ENCODE assay signal across 8 mouse cellular contexts in genomic region chr1:73826243-73826930, GRCm38 (mm10).
DNase-seq lines count a peak whose midpoint lies in the region; ATAC-seq and TF ChIP-seq lines count a peak whose summit lies in the region.

No protein-coding gene starts in this region.

- intact Hi-C loops in heart, adult 2 months (cut with DNase I): loop anchor here (2.0 to 5.0 kb wide), 5 partner anchors 169 to 1110 kb away; no protein-coding TSS in a partner anchor

- TF ChIP-seq CTCF in heart, adult 2 months (IDR thresholded peaks at IDR 0.05): 0 out of 2 replicates have a peak, but pooled peaks have one; percentile 100
- peak; percentile 99 for TF ChIP-seq CTCF in kidney, adult 2 months (conservative IDR thresholded peaks at IDR 0.05; ENCODE audit: insufficient read depth, insufficient read length, low read depth, low read length)
- TF ChIP-seq CTCF in midbrain, postnatal 0 days (IDR thresholded peaks at IDR 0.05): peak; percentile 99

- H3K79me2 ChIP-seq in heart, adult 2 months (replicated peaks; ENCODE audit: control insufficient read depth, insufficient read depth, low read length): no peaks in the 10 kb centered on the region

- peak overlapping the region; percentile 68; the same call in 1 of the 2 replicates for H3K27ac ChIP-seq in embryonic facial prominence, embryonic 13.5 days
- H3K27ac ChIP-seq in heart, adult 2 months: no peak overlapping the region
- H3K27ac ChIP-seq in kidney, adult 2 months (ENCODE audit: insufficient read depth, low read depth, low read length): no peak overlapping the region
- H3K27ac ChIP-seq in limb, embryonic 10.5 days: peak overlapping the region; percentile 53
- H3K27ac ChIP-seq in midbrain, postnatal 0 days (ENCODE audit: low read depth, low read length): no peak overlapping the region

- WGBS in embryonic facial prominence, embryonic 13.5 days: 35% methylated on average over 15 of the region's 15 CpGs
- WGBS in heart, adult 2 months: 40% methylated on average over 15 of the region's 15 CpGs
- WGBS in kidney, adult 2 months: 39% methylated on average over 15 of the region's 15 CpGs
- 42% methylated on average over 15 of the region's 15 CpGs for WGBS in limb, embryonic 10.5 days
- 37% methylated on average over 15 of the region's 15 CpGs for WGBS in midbrain, postnatal 0 days

- peaks cover 61% of the 10 kb centered on the region for H3K4me1 ChIP-seq in embryonic facial prominence, embryonic 13.5 days
- H3K4me1 ChIP-seq in heart, adult 2 months (ENCODE audit: control insufficient read depth, insufficient read depth, low read length): peaks cover 3% of the 10 kb centered on the region
- no peaks in the 10 kb centered on the region for H3K4me1 ChIP-seq in kidney, adult 2 months (ENCODE audit: control insufficient read depth, insufficient read depth, low read length)
- peaks cover 50% of the 10 kb centered on the region for H3K4me1 ChIP-seq in limb, embryonic 10.5 days
- peaks cover 6% of the 10 kb centered on the region; the same call in 1 of the 2 replicates for H3K4me1 ChIP-seq in midbrain, postnatal 0 days (ENCODE audit: insufficient read depth, low read length)

- peak; percentile 38 for ATAC-seq in embryonic facial prominence, embryonic 13.5 days (ENCODE audit: insufficient number of reproducible peaks, insufficient read depth, low FRiP score, low TSS enrichment, low read depth)
- peak; percentile 81 for ATAC-seq in midbrain, postnatal 0 days (ENCODE audit: low FRiP score)

- TF ChIP-seq EP300 in heart, adult 2 months (IDR thresholded peaks at IDR 0.05; ENCODE audit: insufficient read depth, low read depth, low read length): peak; percentile 96

- no peaks in the 10 kb centered on the region for H3K27me3 ChIP-seq in embryonic facial prominence, embryonic 13.5 days
- no peaks in the 10 kb centered on the region for H3K27me3 ChIP-seq in heart, adult 2 months (ENCODE audit: control insufficient read depth, insufficient read depth, low read length)
- H3K27me3 ChIP-seq in kidney, adult 2 months (replicated peaks; ENCODE audit: control insufficient read depth, insufficient read depth, low read length): no peaks in the 10 kb centered on the region
- no peaks in the 10 kb centered on the region for H3K27me3 ChIP-seq in limb, embryonic 10.5 days (ENCODE audit: low read depth, poor library complexity, severe bottlenecking)
- no peaks in the 10 kb centered on the region for H3K27me3 ChIP-seq in midbrain, postnatal 0 days (ENCODE audit: insufficient read depth, low read length)

- H3K36me3 ChIP-seq in embryonic facial prominence, embryonic 13.5 days: no peaks in the 10 kb centered on the region
- no peaks in the 10 kb centered on the region for H3K36me3 ChIP-seq in heart, adult 2 months (ENCODE audit: control insufficient read depth, insufficient read depth, low read length)
- no peaks in the 10 kb centered on the region for H3K36me3 ChIP-seq in kidney, adult 2 months (ENCODE audit: control insufficient read depth, insufficient read depth, low read length)
- H3K36me3 ChIP-seq in limb, embryonic 10.5 days: no peaks in the 10 kb centered on the region
- H3K36me3 ChIP-seq in midbrain, postnatal 0 days (ENCODE audit: insufficient read depth, low read length): no peaks in the 10 kb centered on the region

- H3K4me2 ChIP-seq in embryonic facial prominence, embryonic 13.5 days: no peak overlapping the region
- no peak overlapping the region for H3K4me2 ChIP-seq in midbrain, postnatal 0 days (ENCODE audit: low read depth, low read length, poor library complexity, severe bottlenecking)

- 0 out of 2 replicates have a peak overlapping the region, but pooled peaks have one; percentile 55 for H3K9ac ChIP-seq in embryonic facial prominence, embryonic 13.5 days
- peak overlapping the region; percentile 54; the same call in 1 of the 2 replicates for H3K9ac ChIP-seq in heart, adult 2 months (ENCODE audit: low read depth, low read length)
- H3K9ac ChIP-seq in midbrain, postnatal 0 days (replicated peaks; ENCODE audit: low read length, poor library complexity, severe bottlenecking): no peak overlapping the region

- peak; percentile 71 for DNase-seq in A20 (ENCODE audit: low read depth, low spot score)
- DNase-seq in adrenal gland, postnatal 4 days (ENCODE audit: low spot score in 2 of 2): peak; percentile 69 to 75
- peak; percentile 79 to 89 for DNase-seq in heart, adult 2 months
- DNase-seq in kidney, adult 2 months: peak; percentile 90
- DNase-seq in limb, embryonic 10.5 days (ENCODE audit: low spot score): peak; percentile 95
- DNase-seq in midbrain, postnatal 0 days (ENCODE audit: low spot score): peak; percentile 91
- DNase-seq in spleen, postnatal 4 days (ENCODE audit: low spot score in 2 of 2): peak; percentile 75 to 91

- TF ChIP-seq POLR2A in heart, adult 2 months (IDR thresholded peaks at IDR 0.05; ENCODE audit: insufficient read depth, low read depth, low read length): no peak
- TF ChIP-seq POLR2A in kidney, adult 2 months (IDR thresholded peaks at IDR 0.05; ENCODE audit: low read depth, low read length): no peak

- H3K4me3 ChIP-seq in embryonic facial prominence, embryonic 13.5 days: no peak overlapping the region
- no peak overlapping the region for H3K4me3 ChIP-seq in heart, adult 2 months
- no peak overlapping the region for H3K4me3 ChIP-seq in kidney, adult 2 months (ENCODE audit: insufficient read depth, low read depth, low read length)
- no peak overlapping the region for H3K4me3 ChIP-seq in limb, embryonic 10.5 days
- H3K4me3 ChIP-seq in midbrain, postnatal 0 days (ENCODE audit: low read depth, low read length): no peak overlapping the region

- no peaks in the 10 kb centered on the region for H3K9me3 ChIP-seq in embryonic facial prominence, embryonic 13.5 days
- H3K9me3 ChIP-seq in limb, embryonic 10.5 days (replicated peaks): no peaks in the 10 kb centered on the region
- no peaks in the 10 kb centered on the region for H3K9me3 ChIP-seq in midbrain, postnatal 0 days (ENCODE audit: low read length)

Comparison
In these comparisons a context has a peak if more than half of its experiments do, and no peak if none do; other contexts are left out.
1. H3K27ac ChIP-seq: peak in embryonic facial prominence, embryonic 13.5 days (single experiment) and limb, embryonic 10.5 days (single experiment); none in heart, adult 2 months (single experiment), kidney, adult 2 months (single experiment) and midbrain, postnatal 0 days (single experiment).
2. Peak in every context shown above with its lines, with median percentiles within 50 percentile points of each other: DNase-seq and CTCF ChIP-seq.